Mouse (Mus musculus) left cerebral cortex, adult 6 months (tissue): ENCODE results near the gene Rnf34. TPM values are rescaled to one million over a fixed set of nuclear protein-coding genes. Genes with fewer than 3 reads are reported as not detected.

Experiments used
- long read RNA-seq, 2 experiments: library from polyadenylated mRNA; unstranded; transcript quantifications; one replicate each; pipeline ENCODE4 v2.0.0; 2019 to 2020
- polyA plus RNA-seq: library from polyadenylated mRNA; unstranded; fragments of <200 nt; fragmentation: Nextera tagmentation; gene quantifications from 2 replicates; pipeline ENCODE4 v1.2.3, GENCODE M21; 2021

Rnf34 gene
- polyA plus RNA-seq = 20.0 and 30.3 TPM in 2 replicates
- long read RNA-seq, experiment 1, full-length matches to known transcripts = 460 of 504 reads
- long read RNA-seq, experiment 1, partial matches to known transcripts = 20 of 504 reads
- long read RNA-seq, experiment 1, other reads (novel, unspliced or antisense) = 24 of 504 reads
- long read RNA-seq, experiment 2, full-length matches to known transcripts = 72 of 99 reads
- long read RNA-seq, experiment 2, partial matches to known transcripts = 21 of 99 reads
- long read RNA-seq, experiment 2, other reads (novel, unspliced or antisense) = 6 of 99 reads

GRCm38 (mm10) chr5:122849521-122850318 lies at the start of gene Rnf34:
TSS of gene Rnf34 (plus strand) at chr5:122850048.

DNA sequence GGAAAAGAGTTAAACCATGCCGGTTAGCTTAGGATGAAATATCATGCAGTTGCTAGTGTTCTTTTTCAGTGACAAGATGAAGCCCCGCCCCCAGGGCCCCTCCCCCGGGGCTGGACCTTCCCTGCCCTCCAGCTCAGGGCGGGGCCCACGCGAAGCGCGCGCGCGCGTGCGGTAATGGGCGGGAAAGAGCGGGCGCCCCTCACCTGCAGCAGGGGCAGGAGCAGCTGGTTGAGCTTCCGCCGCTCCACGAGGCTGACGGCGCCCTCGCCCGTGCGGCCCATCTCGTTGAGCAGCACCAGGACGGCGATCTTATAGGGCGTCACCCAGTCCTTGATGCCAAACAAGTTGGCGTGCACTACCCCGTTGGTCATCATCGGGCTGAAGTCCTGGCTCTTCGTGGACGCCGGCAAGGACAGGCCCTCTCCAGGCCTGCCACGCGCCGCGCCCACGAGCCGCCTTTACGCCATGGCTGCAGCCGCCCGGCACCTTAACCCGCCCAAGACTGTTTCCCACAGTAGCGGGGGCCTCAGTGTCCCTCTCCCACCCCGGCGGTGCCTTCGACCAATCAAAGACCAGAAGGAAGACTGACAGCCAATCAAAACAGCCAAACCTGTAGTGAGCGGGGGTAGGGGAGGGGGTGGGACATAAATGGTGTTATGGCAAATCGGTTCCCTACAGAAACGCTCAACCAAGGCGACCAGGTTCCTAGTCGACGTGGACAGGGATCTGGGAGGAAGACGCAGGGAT lies 28.9 kb upstream of the Rnf34 start, which contains the start of gene Anapc5:
Gene Anapc5 (minus strand): TSS at position 563 of the 747 bp plus-strand sequence.

Other genes with a start within 250 kb of the Rnf34 start
- 28.2 and 29.1 TPM in 2 replicates for gene Ift81, start 235.5 kb upstream of the Rnf34 start, polyA plus RNA-seq
- 4.8 and 5.7 TPM in 2 replicates for gene P2rx7, start 206.1 kb upstream of the Rnf34 start, polyA plus RNA-seq
- gene P2rx4, start 142.5 kb upstream of the Rnf34 start, polyA plus RNA-seq = 20.7 and 27.9 TPM in 2 replicates
- 76.3 and 132 TPM in 2 replicates for gene Camkk2, start 70.6 kb upstream of the Rnf34 start, polyA plus RNA-seq
- gene Anapc5, start 28.7 kb upstream of the Rnf34 start, polyA plus RNA-seq = 104 and 141 TPM in 2 replicates
- 4.2 and 6.5 TPM in 2 replicates for gene Kdm2b, start 139.8 kb downstream of the Rnf34 start, polyA plus RNA-seq
- gene Orai1, start 165.0 kb downstream of the Rnf34 start, polyA plus RNA-seq = 2.6 and 13.1 TPM in 2 replicates
- gene Morn3, start 197.0 kb downstream of the Rnf34 start, polyA plus RNA-seq = 0.63 and 0.91 TPM in 2 replicates
- 5.7 and 7.5 TPM in 2 replicates for gene Tmem120b, start 218.4 kb downstream of the Rnf34 start, polyA plus RNA-seq